Mouse (Mus musculus) heart, adult 10 weeks (tissue): Measurements from ENCODE around the gene Cyp27a1. TPM values are rescaled to one million over a fixed set of nuclear protein-coding genes. Genes with fewer than 3 reads are reported as not detected.

Experiments used
- polyA plus RNA-seq: library from polyadenylated mRNA; stranded (reverse); fragments of 350-450 nt; fragmentation: Illumina TruSeq; extraction: RNeasy Lipid Tissue Mini Kit (QIAGEN cat#74804); gene quantifications from one replicate; pipeline ENCODE4 v1.2.3, GENCODE M21; 2014; ENCODE audit warnings: low read depth, low replicate concordance

Gene Cyp27a1
- polyA plus RNA-seq: 29.9 TPM

DNA sequence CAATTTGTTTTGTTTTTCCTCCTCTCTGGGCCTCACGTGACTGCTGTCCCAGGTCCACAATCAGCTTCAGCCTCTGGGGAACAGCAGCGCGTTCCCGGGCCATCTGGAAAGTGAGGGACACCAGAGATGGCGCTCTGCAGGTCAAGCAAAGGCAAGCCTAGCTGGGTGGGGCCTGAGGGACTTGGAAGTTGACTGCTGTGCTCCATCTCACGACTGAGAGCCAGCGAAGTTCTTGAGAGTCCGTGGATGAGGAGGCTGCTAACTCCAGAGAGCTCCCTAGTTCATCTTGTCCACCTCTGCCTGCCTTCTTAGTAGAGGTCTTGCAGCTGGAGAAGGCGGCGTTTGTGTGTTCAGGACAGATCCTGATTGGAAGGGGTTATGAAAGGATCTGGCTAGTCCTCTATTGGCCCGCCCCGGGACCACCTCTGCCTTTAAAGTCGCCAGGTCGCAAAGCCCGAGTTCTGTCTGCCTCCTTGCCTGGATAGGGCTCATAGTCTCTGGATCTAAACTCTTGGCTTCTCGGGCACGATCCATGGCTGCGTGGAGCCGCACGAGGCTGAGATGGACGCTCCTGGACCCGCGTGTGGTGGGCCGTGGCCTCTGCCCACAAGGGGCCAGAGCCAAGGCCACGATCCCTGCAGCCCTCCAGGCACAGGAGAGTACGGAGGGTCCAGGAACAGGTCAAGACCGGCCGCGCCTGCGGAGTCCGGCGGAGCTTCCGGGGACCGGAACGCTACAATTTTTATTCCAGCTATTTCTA lies at the start of gene Cyp27a1:
Gene Cyp27a1 (plus strand): TSS at position 476 of the 760 bp plus-strand sequence.

GRCm38 (mm10) chr1:74748643-74749271 lies 35.4 kb downstream of the Cyp27a1 start, which contains the start of gene Prkag3:
Prkag3 (minus strand) TSS chr1:74749221.

DNA sequence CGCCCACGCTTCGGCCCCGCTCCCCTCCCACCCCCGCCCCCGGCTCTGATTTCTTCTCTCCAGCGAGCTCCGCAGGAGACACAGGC lies 58.3 kb downstream of the Cyp27a1 start, which contains the start of gene Wnt6:
Gene Wnt6 (plus strand): TSS at position 48 of the 86 bp plus-strand sequence.

Other genes with a start within 250 kb of the Cyp27a1 start
- 12.3 TPM for gene Cnot9, start 207.5 kb upstream of the Cyp27a1 start, polyA plus RNA-seq
- not detected for gene Plcd4, start 170.7 kb upstream of the Cyp27a1 start, polyA plus RNA-seq
- gene Usp37, start 169.3 kb upstream of the Cyp27a1 start, polyA plus RNA-seq: 6.2 TPM
- 8.2 TPM for gene Zfp142, start 125.3 kb upstream of the Cyp27a1 start, polyA plus RNA-seq
- 32.6 TPM for gene Bcs1l, start 125.3 kb upstream of the Cyp27a1 start, polyA plus RNA-seq
- 22.2 TPM for gene Rnf25, start 112.2 kb upstream of the Cyp27a1 start, polyA plus RNA-seq
- gene Stk36, start 112.1 kb upstream of the Cyp27a1 start, polyA plus RNA-seq: 0.76 TPM
- gene Ttll4, start 51.8 kb upstream of the Cyp27a1 start, polyA plus RNA-seq: 9.1 TPM
- 3.5 TPM for gene Prkag3, start 35.6 kb downstream of the Cyp27a1 start, polyA plus RNA-seq
- gene Wnt6, start 58.3 kb downstream of the Cyp27a1 start, polyA plus RNA-seq: not detected
- not detected for gene Wnt10a, start 77.9 kb downstream of the Cyp27a1 start, polyA plus RNA-seq
- gene Cdk5r2, start 141.4 kb downstream of the Cyp27a1 start, polyA plus RNA-seq: not detected
- not detected for gene Fev, start 171.8 kb downstream of the Cyp27a1 start, polyA plus RNA-seq
- gene Cryba2, start 179.6 kb downstream of the Cyp27a1 start, polyA plus RNA-seq: not detected
- gene Cfap65, start 222.0 kb downstream of the Cyp27a1 start, polyA plus RNA-seq: not detected
- gene Ihh, start 238.1 kb downstream of the Cyp27a1 start, polyA plus RNA-seq: not detected